Mouse (Mus musculus): ENCODE data around the gene 6030468B19Rik.

DNA sequence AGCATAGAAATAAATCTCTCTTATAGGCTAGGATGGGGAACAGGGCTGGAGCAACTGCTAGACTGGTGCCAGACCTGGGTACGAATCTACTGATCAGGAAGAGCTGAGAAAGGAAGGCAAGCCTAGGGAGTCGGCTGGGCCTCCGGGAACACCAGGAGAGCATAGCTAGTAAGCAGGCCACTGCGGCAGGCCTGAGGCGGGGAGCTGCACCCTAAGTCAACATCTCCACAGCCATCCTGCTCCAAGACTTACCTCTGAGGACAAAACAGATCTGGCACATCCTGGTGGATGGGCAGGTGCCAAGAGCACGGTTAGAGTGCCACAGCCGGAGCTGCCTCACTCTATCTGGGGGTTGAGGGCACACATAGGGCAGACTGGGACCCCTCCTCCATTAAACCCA is 22.7 kb downstream of the 6030468B19Rik start:
- TF ChIP-seq CHD2 (IDR thresholded peaks at IDR 0.05; ENCODE audit: low read length) (no peak), UBTF (IDR thresholded peaks at IDR 0.05; ENCODE audit: borderline replicate concordance, insufficient read depth, low read depth, low read length) (no peak), HCFC1 (IDR thresholded peaks at IDR 0.05; ENCODE audit: low read depth, low read length) (no peak), POLR2A (IDR thresholded peaks at IDR 0.05; ENCODE audit: control insufficient read depth in 1 of 2, insufficient read depth in 1 of 2, low read depth in 1 of 2, low read length in 2 of 2, poor library complexity in 1 of 2) (peak in 1 of 2 experiments; percentile 10; a peak in 1 of 4 replicates), CTCF (IDR thresholded peaks at IDR 0.05 in 2 of 3, conservative IDR thresholded peaks at IDR 0.05 in 1 of 3; ENCODE audit: control insufficient read depth in 1 of 3, insufficient read depth in 1 of 3, low read depth in 2 of 3, low read length in 3 of 3, poor library complexity in 1 of 3, severe bottlenecking in 1 of 3) (no peak), ELF1 (IDR thresholded peaks at IDR 0.05; ENCODE audit: low read depth, low read length) (no peak)

Data from MEL (cell line).